Mouse (Mus musculus) thymus, adult 18-20 months (tissue): Measurements from ENCODE around the gene Onecut1.

Experiments used
- DNase-seq, 2 experiments: peaks; one replicate each; pipeline ENCODE4 v3.0.0; 2022; ENCODE audit warnings: mixed read lengths in 2 of 2

The Onecut1 gene

GRCm38 (mm10) chr9:74862096-74862780 lies 517 bp downstream of the Onecut1 start:
- DNase-seq: no peak

GRCm38 (mm10) chr9:74862783-74863654 lies 1.3 kb downstream of the Onecut1 start:
- no peak for DNase-seq

GRCm38 (mm10) chr9:74863655-74864443 lies 2.1 kb downstream of the Onecut1 start:
- no peak for DNase-seq

GRCm38 (mm10) chr9:74864471-74864870 lies 2.8 kb downstream of the Onecut1 start:
- no peak for DNase-seq

- no peak for DNase-seq
Observed at GRCm38 (mm10) chr9:74866596-74867313, 5.0 kb downstream of the Onecut1 start.

- no peak for DNase-seq
Observed at GRCm38 (mm10) chr9:74867641-74868205, 6.0 kb downstream of the Onecut1 start.

GRCm38 (mm10) chr9:74868336-74868950 lies 6.7 kb downstream of the Onecut1 start:
- no peak for DNase-seq

GRCm38 (mm10) chr9:74870960-74871688 lies 9.4 kb downstream of the Onecut1 start:
- no peak for DNase-seq

- DNase-seq: no peak
Observed at GRCm38 (mm10) chr9:74876328-74876727, 14.6 kb downstream of the Onecut1 start.

GRCm38 (mm10) chr9:74877709-74878108 lies 16.0 kb downstream of the Onecut1 start:
- no peak for DNase-seq

GRCm38 (mm10) chr9:74887866-74888265 lies 26.1 kb downstream of the Onecut1 start:
- no peak for DNase-seq

- DNase-seq: no peak
Observed at GRCm38 (mm10) chr9:74896742-74897141, 35.0 kb downstream of the Onecut1 start.

- DNase-seq: no peak
Observed at GRCm38 (mm10) chr9:74897375-74897982, 35.8 kb downstream of the Onecut1 start.

- no peak for DNase-seq
Observed at GRCm38 (mm10) chr9:74900141-74900540, 38.4 kb downstream of the Onecut1 start.

- peak in 1 of 2 experiments; percentile 11 for DNase-seq
Observed at GRCm38 (mm10) chr9:74904866-74905508, 43.3 kb downstream of the Onecut1 start.

- DNase-seq: no peak
Observed at GRCm38 (mm10) chr9:74906951-74907350, 45.2 kb downstream of the Onecut1 start.

GRCm38 (mm10) chr9:74909245-74909644 lies 47.5 kb downstream of the Onecut1 start:
- no peak for DNase-seq

GRCm38 (mm10) chr9:74910226-74910759 lies 48.6 kb downstream of the Onecut1 start:
- no peak for DNase-seq

GRCm38 (mm10) chr9:74911430-74911829 lies 49.7 kb downstream of the Onecut1 start:
- no peak for DNase-seq

GRCm38 (mm10) chr9:74911919-74912318 lies 50.2 kb downstream of the Onecut1 start:
- no peak for DNase-seq
